Mouse (Mus musculus): ENCODE measurements around the gene Mtnr1b.
"Not testable (repeated sequence)": the region's sequence is repeated elsewhere in the genome, so short reads cannot be mapped to it uniquely, and the experiment has no call there.

DNA sequence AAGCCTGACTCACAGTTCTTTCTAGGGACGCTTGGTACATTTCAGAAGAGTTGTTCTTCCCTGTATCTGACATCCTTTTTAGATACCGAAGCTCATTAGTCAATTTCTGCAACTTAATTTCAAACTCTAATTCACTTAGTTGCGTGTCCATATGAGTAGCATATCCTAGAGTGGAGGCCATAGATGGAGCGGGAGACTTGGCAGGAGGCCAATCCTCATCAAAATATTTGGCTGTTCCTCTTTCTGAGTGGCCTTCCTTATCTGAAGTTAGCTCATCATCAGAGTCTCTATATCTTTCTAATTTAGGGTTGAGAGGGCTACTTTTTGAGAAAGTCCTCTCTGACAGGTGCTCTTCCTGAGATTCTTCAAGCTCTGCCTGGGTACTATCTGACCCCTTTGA lies 29.4 kb downstream of the Mtnr1b start:
- not testable (repeated sequence) for TF ChIP-seq CTCF (conservative IDR thresholded peaks at IDR 0.05; ENCODE audit: low read length); NANOG (IDR thresholded peaks at IDR 0.05; ENCODE audit: borderline replicate concordance, low read length); POU5F1 (IDR thresholded peaks at IDR 0.05; ENCODE audit: borderline replicate concordance, low read length)

Measured in E14TG2a.4 (cell line).